Mouse (Mus musculus) testis, postnatal 10 days (tissue): ENCODE measurements around the gene 3110001I22Rik.

Experiments used
- DNase-seq: peaks from one replicate; pipeline ENCODE4 v3.0.0; 2021; ENCODE audit warnings: low spot score

3110001I22Rik gene

DNA sequence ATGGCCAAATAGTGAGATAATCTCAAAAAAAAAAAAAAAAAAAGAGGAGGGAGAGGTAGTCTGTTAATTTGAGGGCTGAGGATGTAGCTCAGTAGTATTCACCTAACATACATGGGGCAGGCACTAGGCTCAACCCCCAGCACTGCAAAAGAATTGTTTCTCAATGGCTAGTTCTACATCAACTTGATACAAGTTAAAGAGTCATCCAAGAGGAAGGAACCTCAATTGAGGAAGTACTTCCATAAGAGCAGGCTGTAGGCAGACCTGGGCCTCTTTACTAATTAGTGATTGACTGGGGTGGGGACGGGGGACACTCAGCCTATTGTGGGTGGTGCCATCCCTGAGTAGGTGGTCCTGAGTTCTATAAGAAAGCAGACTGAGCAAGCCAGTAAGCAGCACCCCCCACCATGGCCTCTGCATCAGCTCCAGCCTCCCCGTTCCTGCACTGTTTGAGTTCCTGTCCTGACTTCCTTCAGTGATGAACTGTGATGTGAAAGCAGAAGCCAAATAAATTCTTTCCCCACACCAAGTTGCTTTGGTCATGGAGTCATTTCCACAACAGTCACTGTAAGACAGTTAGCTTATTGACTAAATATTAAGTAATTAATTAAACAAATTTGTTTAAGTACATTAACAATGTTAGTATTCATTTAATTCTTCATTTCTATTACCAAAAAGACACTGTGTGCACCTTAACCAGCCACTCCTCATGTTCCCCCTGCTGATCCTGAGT is 45.3 kb downstream of the 3110001I22Rik start:
- no peak for DNase-seq

DNA sequence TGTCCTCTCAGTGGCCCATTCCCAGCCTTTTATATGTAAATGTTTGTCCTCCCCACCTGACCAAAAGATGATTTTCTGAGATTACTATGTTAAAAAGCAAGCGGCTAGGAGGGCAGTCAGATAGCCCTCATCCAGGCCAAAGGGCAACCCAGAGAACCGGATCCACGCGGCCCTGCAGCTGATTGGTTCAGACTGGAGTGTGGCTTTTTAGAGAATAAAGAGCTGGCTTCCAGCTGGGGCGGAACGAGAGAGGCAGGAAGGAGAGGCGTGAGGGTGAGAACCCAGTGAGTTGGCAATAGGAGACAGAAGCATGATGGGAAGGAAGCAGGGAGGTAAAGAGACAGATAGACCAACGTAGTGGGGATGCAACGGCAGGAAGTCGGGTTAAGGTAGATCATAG is 51.2 kb downstream of the 3110001I22Rik start:
- DNase-seq = no peak

DNA sequence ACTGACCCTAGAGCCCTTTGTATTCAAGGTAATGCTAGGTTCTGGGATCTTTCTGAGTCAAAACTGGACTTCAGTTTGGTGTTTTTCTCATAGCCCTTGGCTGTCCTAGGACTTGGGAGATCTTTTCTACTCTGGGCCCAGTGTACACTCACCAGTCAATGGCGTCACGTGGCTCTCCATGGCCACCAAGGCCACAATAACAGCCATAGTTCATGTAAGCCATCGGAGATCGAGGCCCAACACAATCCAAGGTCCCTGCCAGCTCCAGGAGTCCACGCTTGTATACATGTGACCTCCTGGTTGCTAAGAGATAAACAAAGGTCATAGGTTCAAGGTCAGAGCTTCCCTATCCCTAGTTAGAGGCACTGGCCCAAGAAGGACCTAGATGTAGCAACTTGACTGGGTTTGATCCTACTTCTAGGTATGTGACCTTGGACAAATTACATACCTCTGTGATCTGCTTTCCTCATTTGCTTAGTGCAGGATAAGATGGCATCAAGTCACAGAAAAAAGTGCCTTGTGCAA is 56.1 kb downstream of the 3110001I22Rik start:
- no peak for DNase-seq
